Mouse (Mus musculus): ENCODE measurements around the gene Cuta. TPM values are rescaled to one million over a fixed set of nuclear protein-coding genes. Genes with fewer than 3 reads are reported as not detected.

Cuta gene
- polyA plus RNA-seq, 1 experiment from 2014 or later: 182 TPM

GRCm38 (mm10) chr17:26941841-26942570 is 2.6 kb upstream of the Cuta start:
- Histone ChIP-seq H3K9me3 (no peaks in the 10 kb centered on the region), H3K4me3 (peak overlapping the region; percentile 46), H3K27ac (peak overlapping the region; percentile 59), H3K4me1 (peaks cover 44% of the 10 kb centered on the region), H3K36me3 (0 out of 2 replicates have a peak, but pooled peaks cover 3% of the 10 kb centered on the region), H3K9ac (peak overlapping the region; percentile 41), H3K4me2 (peak overlapping the region; percentile 95), H3K27me3 (no peaks in the 10 kb centered on the region)
- ATAC-seq (ENCODE audit: borderline replicate concordance, extremely low read depth, low FRiP score, low TSS enrichment): no peak
- 18% methylated on average over 4 of the region's 4 CpGs for WGBS

DNA sequence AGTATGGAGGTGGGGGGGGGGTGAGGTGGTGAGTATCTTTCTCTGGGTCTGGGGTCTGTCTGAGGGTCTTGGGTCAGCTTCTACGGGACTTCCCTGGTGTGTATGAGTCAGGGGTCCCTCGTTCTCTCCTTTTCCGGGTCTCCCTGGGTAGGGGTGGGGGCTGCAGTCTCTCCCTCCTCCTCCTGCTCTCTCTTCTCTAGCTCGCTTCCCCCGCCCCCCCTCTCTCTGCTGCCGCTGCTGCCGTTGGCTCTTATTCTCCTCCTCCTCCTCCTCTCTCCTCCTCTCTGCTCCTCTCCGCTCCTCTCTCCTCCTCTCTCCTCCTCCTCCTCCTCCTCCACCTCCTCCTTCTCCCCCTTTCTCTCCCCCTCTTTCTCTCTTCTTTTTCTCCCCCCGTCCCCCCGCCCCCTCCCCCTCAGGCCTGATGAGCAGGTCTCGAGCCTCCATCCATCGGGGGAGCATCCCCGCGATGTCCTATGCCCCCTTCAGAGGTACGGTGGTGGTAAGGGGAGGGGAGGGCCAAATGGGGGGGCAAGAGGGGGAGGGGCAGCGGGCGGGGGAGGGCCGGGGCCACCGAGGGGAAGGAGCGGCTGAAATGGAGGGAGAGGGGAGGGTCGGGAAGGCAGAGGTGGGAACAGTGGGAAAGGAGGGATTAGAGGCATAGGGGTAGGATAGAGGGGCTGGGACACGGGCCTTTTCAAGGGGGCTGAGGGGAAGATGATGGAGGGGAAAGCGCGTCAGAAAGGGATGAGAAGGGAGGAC is 1.8 kb upstream of the Cuta start, which contains the start of gene Syngap1:
Gene Syngap1, plus strand, starts transcription at position 223 of the 759 bp plus-strand sequence.
- WGBS: 4% methylated on average over 22 of the region's 24 CpGs
- peak within 1 kb of the TSS; percentile 93 for H3K27ac ChIP-seq
- H3K4me2 ChIP-seq: peak within 1 kb of the TSS; percentile 95
- H3K36me3 ChIP-seq: 0 out of 2 replicates have a peak, but pooled peaks cover 3% of the 10 kb centered on the region
- H3K9me3 ChIP-seq: no peaks in the 10 kb centered on the region
- peak within 1 kb of the TSS; percentile 82 for H3K4me3 ChIP-seq
- H3K27me3 ChIP-seq: no peaks in the 10 kb centered on the region
- peak within 1 kb of the TSS; percentile 71 for H3K9ac ChIP-seq
- peaks cover 36% of the 10 kb centered on the region for H3K4me1 ChIP-seq
- no peak for ATAC-seq (ENCODE audit: borderline replicate concordance, extremely low read depth, low FRiP score, low TSS enrichment)

GRCm38 (mm10) chr17:26939973-26940300 is 568 bp upstream of the Cuta start:
- WGBS: 2% methylated on average over 3 of the region's 3 CpGs
- Histone ChIP-seq H3K4me2 (peak overlapping the region; percentile 95), H3K4me3 (peak overlapping the region; percentile 82), H3K4me1 (peaks cover 30% of the 10 kb centered on the region), H3K9me3 (no peaks in the 10 kb centered on the region), H3K9ac (peak overlapping the region; percentile 71), H3K27ac (peak overlapping the region; percentile 93), H3K36me3 (peaks cover 14% of the 10 kb centered on the region), H3K27me3 (no peaks in the 10 kb centered on the region)
- no peak for ATAC-seq (ENCODE audit: borderline replicate concordance, extremely low read depth, low FRiP score, low TSS enrichment)

GRCm38 (mm10) chr17:26938731-26939130 is 638 bp downstream of the Cuta start:
- H3K27ac ChIP-seq: peak overlapping the region; percentile 92
- H3K27me3 ChIP-seq: no peaks in the 10 kb centered on the region
- peaks cover 20% of the 10 kb centered on the region for H3K36me3 ChIP-seq
- H3K4me1 ChIP-seq: peaks cover 35% of the 10 kb centered on the region
- H3K9ac ChIP-seq: peak overlapping the region; percentile 70
- no peaks in the 10 kb centered on the region for H3K9me3 ChIP-seq
- WGBS: under 1% methylated on average over 22 of the region's 22 CpGs
- peak overlapping the region; percentile 95 for H3K4me2 ChIP-seq
- H3K4me3 ChIP-seq: peak overlapping the region; percentile 82
- peak; percentile 0 for ATAC-seq (ENCODE audit: borderline replicate concordance, extremely low read depth, low FRiP score, low TSS enrichment)

- WGBS: 41% methylated on average over 16 of the region's 16 CpGs
- no peaks in the 10 kb centered on the region for H3K27me3 ChIP-seq
Measured at GRCm38 (mm10) chr17:26937883-26938695, 1.3 kb downstream of the Cuta start.

GRCm38 (mm10) chr17:26936921-26937695 is 2.3 kb downstream of the Cuta start:
- no peak overlapping the region for H3K4me3 ChIP-seq
- WGBS: 77% methylated on average over 15 of the region's 15 CpGs
- ATAC-seq (ENCODE audit: borderline replicate concordance, extremely low read depth, low FRiP score, low TSS enrichment): no peak
- H3K27me3 ChIP-seq: no peaks in the 10 kb centered on the region
- H3K27ac ChIP-seq: no peak overlapping the region
- H3K4me1 ChIP-seq: peaks cover 46% of the 10 kb centered on the region
- H3K9me3 ChIP-seq: no peaks in the 10 kb centered on the region
- no peak overlapping the region for H3K9ac ChIP-seq
- H3K4me2 ChIP-seq: peak overlapping the region; percentile 95
- peaks cover 20% of the 10 kb centered on the region for H3K36me3 ChIP-seq

More at GRCm38 (mm10) chr17:26937883-26938695, 1.3 kb downstream of the Cuta start:
- no peak for ATAC-seq (ENCODE audit: borderline replicate concordance, extremely low read depth, low FRiP score, low TSS enrichment)
- Histone ChIP-seq H3K27ac (peak overlapping the region; percentile 92), H3K9ac (peak overlapping the region; percentile 70), H3K4me3 (peak overlapping the region; percentile 82), H3K4me1 (peaks cover 40% of the 10 kb centered on the region), H3K9me3 (no peaks in the 10 kb centered on the region), H3K36me3 (peaks cover 20% of the 10 kb centered on the region), H3K4me2 (peak overlapping the region; percentile 95)

DNA sequence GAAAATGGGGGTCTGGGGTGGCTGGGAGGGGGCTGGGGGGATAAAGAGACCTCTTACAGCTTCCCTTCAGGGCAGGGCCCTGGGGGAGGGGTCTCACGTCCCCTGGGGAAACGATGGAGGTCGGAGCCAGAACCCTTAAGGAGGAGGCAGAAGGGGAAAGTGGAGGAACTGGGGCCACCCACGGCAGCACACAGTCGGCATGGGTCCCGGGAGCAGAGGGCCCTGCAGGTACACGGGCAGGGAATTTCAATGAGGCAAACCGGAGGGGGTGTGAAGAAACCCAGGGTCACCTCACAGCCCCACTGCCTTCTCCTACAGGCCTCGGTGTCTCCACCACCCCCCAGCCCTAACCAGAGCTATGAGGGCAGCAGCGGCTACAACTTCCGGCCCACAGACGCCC is 2.9 kb downstream of the Cuta start:
- H3K4me3 ChIP-seq: no peak overlapping the region
- no peak overlapping the region for H3K9ac ChIP-seq
- H3K4me2 ChIP-seq: no peak overlapping the region
- peaks cover 20% of the 10 kb centered on the region for H3K36me3 ChIP-seq
- WGBS: 78% methylated on average over 12 of the region's 12 CpGs
- no peak overlapping the region for H3K27ac ChIP-seq
- H3K9me3 ChIP-seq: no peaks in the 10 kb centered on the region
- no peaks in the 10 kb centered on the region for H3K27me3 ChIP-seq
- H3K4me1 ChIP-seq: peaks cover 46% of the 10 kb centered on the region
- no peak for ATAC-seq (ENCODE audit: borderline replicate concordance, extremely low read depth, low FRiP score, low TSS enrichment)

GRCm38 (mm10) chr17:26935027-26935426 is 4.3 kb downstream of the Cuta start:
- Histone ChIP-seq H3K36me3 (peaks cover 28% of the 10 kb centered on the region), H3K27me3 (no peaks in the 10 kb centered on the region), H3K4me1 (peaks cover 35% of the 10 kb centered on the region), H3K9me3 (no peaks in the 10 kb centered on the region), H3K4me3 (no peak overlapping the region), H3K4me2 (no peak overlapping the region), H3K27ac (no peak overlapping the region), H3K9ac (no peak overlapping the region)
- no peak for ATAC-seq (ENCODE audit: borderline replicate concordance, extremely low read depth, low FRiP score, low TSS enrichment)
- 90% methylated on average over 9 of the region's 9 CpGs for WGBS

DNA sequence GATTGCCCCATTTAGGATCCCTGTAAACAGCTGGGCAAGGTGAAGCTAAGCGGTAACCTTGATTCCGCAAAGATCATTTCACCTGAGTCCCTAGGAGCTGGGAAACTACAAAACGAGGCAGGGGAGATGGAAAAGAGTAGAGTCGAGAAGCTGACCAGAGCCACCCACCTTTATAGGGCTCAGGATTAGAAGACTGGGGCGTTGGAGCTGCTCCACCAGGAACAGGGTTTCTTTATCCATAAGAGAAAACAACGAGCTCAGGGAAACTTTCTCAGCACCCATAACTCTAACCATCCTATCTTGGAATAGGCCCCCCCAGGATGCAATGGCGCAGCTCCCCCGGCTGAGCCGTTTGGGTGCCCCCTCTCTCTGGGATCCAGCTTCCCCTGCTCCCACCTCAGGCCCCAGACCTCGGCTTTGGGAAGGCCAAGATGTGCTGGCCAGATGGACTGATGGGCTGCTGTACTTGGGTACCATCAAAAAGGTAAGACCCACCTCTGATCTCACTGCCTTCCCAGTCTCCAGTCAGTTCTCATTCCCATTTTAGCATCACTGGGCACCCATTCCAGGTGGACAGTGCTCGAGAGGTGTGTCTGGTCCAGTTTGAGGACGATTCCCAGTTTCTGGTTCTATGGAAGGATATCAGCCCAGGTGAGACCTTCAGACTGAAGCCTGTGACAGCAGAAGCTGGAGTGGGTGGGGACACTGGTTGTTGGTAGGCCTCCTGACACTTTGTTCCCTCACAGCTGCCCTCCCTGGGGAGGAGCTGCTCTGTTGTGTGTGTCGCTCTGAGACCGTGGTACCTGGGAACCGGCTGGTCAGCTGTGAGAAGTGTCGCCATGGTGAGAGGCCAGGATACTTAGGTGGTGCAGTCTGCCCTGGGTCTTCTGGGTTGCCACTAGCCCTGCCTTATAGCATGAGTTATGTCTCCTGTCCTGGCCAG is 5.2 kb downstream of the Cuta start:
- Histone ChIP-seq H3K9me3 (no peaks in the 10 kb centered on the region), H3K36me3 (peaks cover 36% of the 10 kb centered on the region), H3K27me3 (no peaks in the 10 kb centered on the region), H3K27ac (no peak overlapping the region), H3K4me2 (peak overlapping the region; percentile 86), H3K4me1 (peaks cover 33% of the 10 kb centered on the region), H3K9ac (peak overlapping the region; percentile 62), H3K4me3 (peak overlapping the region; percentile 57)
- ATAC-seq (ENCODE audit: borderline replicate concordance, extremely low read depth, low FRiP score, low TSS enrichment): no peak
- 75% methylated on average over 16 of the region's 16 CpGs for WGBS

GRCm38 (mm10) chr17:26933419-26933818 is 6.0 kb downstream of the Cuta start:
- peak; percentile 20; the same call in 1 of the 2 replicates for ATAC-seq (ENCODE audit: borderline replicate concordance, extremely low read depth, low FRiP score, low TSS enrichment)
- WGBS: 4% methylated on average over 13 of the region's 13 CpGs
- peaks cover 28% of the 10 kb centered on the region for H3K4me1 ChIP-seq
- peak overlapping the region; percentile 86 for H3K4me2 ChIP-seq
- peak overlapping the region; percentile 89 for H3K27ac ChIP-seq
- peak overlapping the region; percentile 57 for H3K4me3 ChIP-seq
- no peaks in the 10 kb centered on the region for H3K27me3 ChIP-seq
- H3K9ac ChIP-seq: peak overlapping the region; percentile 62
- peaks cover 40% of the 10 kb centered on the region for H3K36me3 ChIP-seq
- no peaks in the 10 kb centered on the region for H3K9me3 ChIP-seq

All from lung, embryonic 15.5 days (tissue).